Mouse (Mus musculus): Measurements from ENCODE around the gene Olfml2a.

Olfml2a gene

GRCm38 (mm10) chr2:39011264-39011663 lies 79.5 kb downstream of the Olfml2a start:
- DNase-seq (ENCODE audit: low spot score), result no peak

- no peak for DNase-seq (ENCODE audit: low spot score)
These were observed 80.2 kb downstream of the Olfml2a start for GRCm38 (mm10) chr2:39011971-39012370.

- DNase-seq (ENCODE audit: low spot score), result no peak
These were observed 81.0 kb downstream of the Olfml2a start for GRCm38 (mm10) chr2:39012768-39013279.
